In the genomic region with DNA sequence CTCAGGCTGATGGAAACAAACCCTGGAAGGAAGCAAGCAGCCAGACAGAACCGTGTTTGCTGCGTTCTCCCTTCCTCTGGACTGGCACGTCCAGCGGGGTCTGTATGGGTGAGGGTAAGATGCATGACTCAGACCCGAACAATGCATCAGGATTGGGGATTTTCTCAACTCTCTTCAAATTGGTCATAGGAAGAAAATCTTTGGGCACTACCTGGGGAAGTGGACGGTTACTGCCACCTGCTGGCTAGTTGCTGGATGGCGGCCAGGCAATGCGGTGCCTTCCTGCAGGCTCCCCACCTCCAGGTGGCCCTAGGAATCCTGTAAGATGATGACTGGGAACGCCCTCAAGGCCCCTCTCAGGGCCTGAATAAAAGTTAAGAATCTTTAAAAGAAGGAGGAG, we compare ENCODE assay signal across 8 mouse cellular contexts. TPM values are rescaled to one million over a fixed set of nuclear protein-coding genes. Genes with fewer than 3 reads are reported as not detected.
DNase-seq lines count a peak whose midpoint lies in the region; TF ChIP-seq lines count a peak whose summit lies in the region.

No protein-coding gene starts in this region.

- H3K4me1 ChIP-seq in lung, adult 2 months (ENCODE audit: control insufficient read depth, insufficient read depth, low read length), result peaks cover 2% of the 10 kb centered on the region

- DNase-seq in A20 (ENCODE audit: low read depth, low spot score) (peak; percentile 77), adipocyte (ENCODE audit: low spot score) (peak; percentile 82)
- peak; percentile 79 for DNase-seq in embryo, embryonic 9.5 days (ENCODE audit: extremely low spot score)
- DNase-seq in heart, adult 8-10 months (ENCODE audit: low spot score), result peak; percentile 73
- DNase-seq in kidney, postnatal 10 days, result peak; percentile 90
- peak; percentile 80 for DNase-seq in lung, adult 2 months
- peak; percentile 66 for DNase-seq in ovary, postnatal 10 days (ENCODE audit: low spot score)
- DNase-seq in thymus, postnatal 10 days (ENCODE audit: low spot score in 2 of 2), result peak; percentile 59 to 83

- no peak for TF ChIP-seq POLR2A in lung, adult 2 months (IDR thresholded peaks at IDR 0.05; ENCODE audit: borderline replicate concordance, extremely low read depth, low read depth, low read length)

- no peak overlapping the region for H3K4me3 ChIP-seq in lung, adult 2 months (replicated peaks; ENCODE audit: extremely low read depth, low read depth, low read length)

- 1% methylated on average over 9 of the region's 9 CpGs for WGBS in lung, adult 2 months

- peak; percentile 93 for TF ChIP-seq CTCF in lung, adult 2 months (IDR thresholded peaks at IDR 0.05; ENCODE audit: insufficient read depth, low read length)

RNA-seq across cellular contexts. Expression of a gene that starts 6.3 kb away (rescaled TPM):
- 100 to 1,000 TPM; 202 to 217 (median 212) TPM for total RNA-seq in heart, adult 8-10 months (2022)
- 151 and 170 TPM in 2 replicates for polyA plus RNA-seq in lung, adult 2 months (2012; rRNA removed)

RNA-seq across cellular contexts. Expression of a gene that starts 38.3 kb away (rescaled TPM):
- 1 to 10 TPM; 5.9 to 9.4 (median 6.5) TPM for total RNA-seq in heart, adult 8-10 months (2022)
- polyA plus RNA-seq in lung, adult 2 months (2012; rRNA removed), result 2.2 and 4.1 TPM in 2 replicates

RNA-seq across cellular contexts. Expression of a gene that starts 58.3 kb away (rescaled TPM):
- 10 to 100 TPM in 2 of 4 experiments, 1 to 10 TPM in 2; 9.4 to 10.7 (median 10.1) TPM for total RNA-seq in heart, adult 8-10 months (2022)
- polyA plus RNA-seq in lung, adult 2 months (2012; rRNA removed), result 50.9 and 70.4 TPM in 2 replicates
